Mouse (Mus musculus) stomach, embryonic 16.5 days (tissue): ENCODE measurements around the gene Zfp644. TPM values are rescaled to one million over a fixed set of nuclear protein-coding genes. Genes with fewer than 3 reads are reported as not detected.

Experiments used
- ATAC-seq: fragments of 200-750 bp; cut with Nextera tagmentation; 2 replicates; pipeline ENCODE4 v1.8.0; 2017; ENCODE audit warnings: moderate number of reproducible peaks, moderate TSS enrichment; ENCODE audit not compliant: insufficient read depth, low FRiP score
- H3K27ac ChIP-seq: fragments of 300-500 bp; sonication (generic); 2 replicates; pipeline ENCODE4 v1.5.1; 2014; ENCODE audit warnings: low read length
- H3K27me3 ChIP-seq: fragments of 300-500 bp; sonication (generic); 2 replicates; pipeline ENCODE4 v1.6.1; 2014; ENCODE audit warnings: low read length, control low read depth, mixed read lengths; ENCODE audit not compliant: control insufficient read depth, insufficient read depth
- H3K36me3 ChIP-seq: fragments of 300-500 bp; sonication (generic); 2 replicates; pipeline ENCODE4 v1.6.1; 2014; ENCODE audit warnings: low read length; ENCODE audit not compliant: control insufficient read depth, insufficient read depth
- H3K4me1 ChIP-seq: fragments of 300-500 bp; sonication (generic); 2 replicates; pipeline ENCODE4 v1.6.1; 2014; ENCODE audit warnings: low read length, control low read depth, mixed read lengths; ENCODE audit not compliant: control insufficient read depth, insufficient read depth
- H3K4me2 ChIP-seq: fragments of 300-500 bp; sonication (generic); 2 replicates; pipeline ENCODE4 v1.6.1; 2014; ENCODE audit warnings: low read depth, low read length, mixed read lengths
- H3K4me3 ChIP-seq: fragments of 300-500 bp; sonication (generic); replicated peaks from 2 replicates; pipeline ENCODE4 v1.5.1; 2014; ENCODE audit warnings: mild to moderate bottlenecking, low read length
- H3K9ac ChIP-seq: fragments of 300-500 bp; sonication (generic); 2 replicates; pipeline ENCODE4 v1.6.1; 2014; ENCODE audit warnings: low read length
- H3K9me3 ChIP-seq: fragments of 300-500 bp; sonication (generic); replicated peaks from 2 replicates; pipeline ENCODE4 v1.6.1; 2016; ENCODE audit warnings: low read length, control low read depth; ENCODE audit not compliant: control insufficient read depth
- WGBS: fragments of 180-500 bp; shearing (Covaris S2); extraction: QIAGEN DNeasy Blood & Tissue Kit; methylation state at CpG from one replicate; pipeline ENCODE4 v1.1.7; 2014; 5-methylcytosine and 5-hydroxymethylcytosine counted together
- polyA plus RNA-seq: library from polyadenylated mRNA; unstranded; fragments of >200 nt; fragmentation: Nextera tagmentation; extraction: Ambion mirVana; gene quantifications from 2 replicates; pipeline ENCODE4 v1.2.1, GENCODE M21; 2015

The Zfp644 gene
- polyA plus RNA-seq, 1 experiment from 2014 or later: 47.0 TPM

- H3K9ac ChIP-seq: no peak overlapping the region
- no peak for ATAC-seq
- H3K36me3 ChIP-seq: no peaks in the 10 kb centered on the region
- no peaks in the 10 kb centered on the region for H3K4me1 ChIP-seq
- H3K27me3 ChIP-seq: no peaks in the 10 kb centered on the region
- no peak overlapping the region for H3K27ac ChIP-seq
- no peaks in the 10 kb centered on the region for H3K9me3 ChIP-seq
- no peak overlapping the region for H3K4me2 ChIP-seq
- no peak overlapping the region for H3K4me3 ChIP-seq
These were observed 47.6 kb downstream of the Zfp644 start for GRCm38 (mm10) chr5:106649441-106649840.

DNA sequence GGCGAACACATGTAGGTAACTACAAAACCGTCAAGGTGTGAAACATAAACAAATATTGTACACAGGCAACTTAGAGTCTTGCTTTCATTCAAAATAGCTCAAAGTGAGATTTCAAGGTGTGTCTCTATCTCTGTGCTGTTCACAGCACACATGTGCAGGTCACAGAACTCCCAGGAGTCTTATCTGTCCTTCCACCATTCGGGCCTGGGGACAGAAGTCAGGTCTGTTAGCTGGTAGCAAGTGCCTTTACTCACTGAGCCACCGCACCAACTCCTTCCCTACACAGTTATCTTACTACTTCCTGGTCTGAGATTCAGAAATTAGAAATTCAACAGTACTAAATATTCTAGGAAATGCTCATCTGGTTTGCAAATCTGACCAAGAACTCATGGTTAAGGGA, 53.7 kb downstream of the Zfp644 start:
- H3K4me1 ChIP-seq: no peaks in the 10 kb centered on the region
- no peak overlapping the region for H3K27ac ChIP-seq
- no peak for ATAC-seq
- H3K4me2 ChIP-seq: no peak overlapping the region
- WGBS: 83% methylated on average over 4 of the region's 4 CpGs
- no peaks in the 10 kb centered on the region for H3K9me3 ChIP-seq
- no peaks in the 10 kb centered on the region for H3K36me3 ChIP-seq
- no peaks in the 10 kb centered on the region for H3K27me3 ChIP-seq
- no peak overlapping the region for H3K4me3 ChIP-seq
- no peak overlapping the region for H3K9ac ChIP-seq

DNA sequence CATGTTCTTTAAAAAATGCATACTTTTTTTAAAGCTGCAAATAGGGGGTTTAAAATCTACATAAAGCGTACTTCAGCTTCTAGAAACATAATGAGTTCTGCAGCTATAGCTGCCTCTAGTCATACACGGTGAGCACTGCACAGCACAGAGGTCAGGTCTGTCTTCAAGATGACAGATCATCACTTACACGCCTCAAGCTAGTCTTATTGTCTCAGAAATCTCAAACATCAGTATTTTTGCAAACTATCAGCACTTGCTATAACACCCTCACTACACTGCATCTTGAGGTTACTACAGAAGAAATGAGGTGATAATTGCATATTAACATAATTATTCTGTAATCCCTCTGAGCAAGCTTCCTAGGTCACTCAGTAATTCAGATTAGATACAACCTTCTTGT, 55.2 kb downstream of the Zfp644 start:
- WGBS: 71% methylated on average over 3 of the region's 3 CpGs

DNA sequence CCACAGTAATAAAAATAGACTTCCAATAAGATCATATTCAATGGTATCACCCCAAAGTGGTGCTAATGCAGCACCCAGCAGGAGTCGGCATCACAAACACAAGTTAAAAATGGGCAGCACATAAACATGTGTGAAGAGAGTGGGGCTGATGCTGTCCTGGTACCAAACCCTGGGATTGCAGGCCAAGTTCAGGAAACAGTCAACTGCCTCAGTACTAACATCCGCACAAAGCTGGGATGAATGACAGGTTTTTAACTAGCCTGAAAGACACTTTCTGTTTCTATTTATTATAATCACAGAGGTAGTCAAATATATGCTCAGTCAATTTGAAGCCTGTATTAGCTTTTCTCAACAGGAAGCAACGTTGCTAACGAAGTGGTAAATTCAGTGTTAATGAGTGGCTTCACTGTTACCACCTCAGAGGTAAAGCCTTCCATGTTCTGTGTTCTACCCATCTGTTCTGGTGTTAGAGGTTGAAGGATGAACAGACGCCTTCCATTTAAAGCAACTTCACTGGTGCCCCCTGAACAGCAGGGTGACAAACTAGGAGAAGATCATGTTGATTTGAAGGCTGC, 56.8 kb downstream of the Zfp644 start:
- Histone ChIP-seq H3K36me3 (peaks cover 27% of the 10 kb centered on the region), H3K9me3 (no peaks in the 10 kb centered on the region), H3K27ac (no peak overlapping the region), H3K4me2 (no peak overlapping the region), H3K4me3 (no peak overlapping the region), H3K4me1 (no peaks in the 10 kb centered on the region), H3K9ac (no peak overlapping the region), H3K27me3 (no peaks in the 10 kb centered on the region)
- 75% methylated on average over 5 of the region's 5 CpGs for WGBS
- no peak for ATAC-seq

More for the DNA sequence above, 55.2 kb downstream of the Zfp644 start:
- Histone ChIP-seq H3K27ac (no peak overlapping the region), H3K9ac (no peak overlapping the region), H3K9me3 (no peaks in the 10 kb centered on the region), H3K36me3 (peaks cover 13% of the 10 kb centered on the region), H3K4me2 (no peak overlapping the region), H3K27me3 (no peaks in the 10 kb centered on the region), H3K4me3 (no peak overlapping the region), H3K4me1 (no peaks in the 10 kb centered on the region)
- no peak for ATAC-seq

DNA sequence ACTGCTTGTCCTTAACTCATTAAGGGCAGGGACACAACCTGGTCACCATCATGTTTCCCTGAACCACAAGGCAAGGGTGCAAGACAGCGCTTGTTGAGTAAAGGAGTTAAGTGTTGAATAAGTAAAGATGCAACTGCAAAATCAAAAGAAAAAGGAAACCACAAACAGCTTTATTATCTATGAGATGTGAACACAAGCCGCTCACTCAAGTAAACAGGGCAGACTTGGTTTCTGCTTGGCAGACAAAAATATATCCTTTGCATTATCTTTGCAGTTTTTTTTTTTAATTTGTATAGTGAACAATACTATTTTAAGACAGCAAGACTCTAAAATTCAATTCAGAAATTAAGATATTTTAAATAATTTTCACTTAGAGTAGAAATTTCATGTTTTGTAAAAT, 57.5 kb downstream of the Zfp644 start:
- Histone ChIP-seq H3K27ac (no peak overlapping the region), H3K4me2 (no peak overlapping the region), H3K36me3 (peaks cover 32% of the 10 kb centered on the region), H3K9ac (no peak overlapping the region), H3K27me3 (no peaks in the 10 kb centered on the region), H3K9me3 (no peaks in the 10 kb centered on the region), H3K4me3 (no peak overlapping the region), H3K4me1 (no peaks in the 10 kb centered on the region)
- no peak for ATAC-seq
- WGBS: 86% methylated on average over 2 of the region's 2 CpGs

DNA sequence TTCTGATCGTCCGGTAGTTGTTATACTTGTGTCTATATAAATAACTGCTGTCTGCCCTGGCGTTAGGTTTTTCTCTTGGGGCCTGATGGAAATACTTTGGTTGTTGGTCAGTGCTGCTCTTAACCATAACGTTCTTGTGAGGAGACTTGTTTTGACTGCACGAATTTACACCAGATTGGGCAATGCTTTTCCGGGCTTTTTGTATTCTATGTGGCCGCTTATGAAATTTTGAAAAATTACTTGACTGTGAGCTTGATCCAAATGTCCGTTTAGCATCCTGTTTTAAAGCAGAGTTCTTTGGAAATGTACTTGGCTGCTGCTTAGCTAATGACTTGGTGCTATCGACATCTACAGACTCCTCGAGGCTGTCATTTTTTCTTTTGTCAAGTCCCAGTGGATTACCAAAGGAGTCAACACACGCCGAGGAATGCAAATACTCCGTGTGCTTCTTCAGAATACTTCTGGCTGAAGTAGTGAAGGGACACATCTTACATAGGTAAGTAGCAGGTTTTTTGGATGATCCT, 60.6 kb downstream of the Zfp644 start:
- H3K36me3 ChIP-seq: peaks cover 32% of the 10 kb centered on the region
- H3K4me2 ChIP-seq: no peak overlapping the region
- no peak overlapping the region for H3K9ac ChIP-seq
- no peaks in the 10 kb centered on the region for H3K9me3 ChIP-seq
- no peaks in the 10 kb centered on the region for H3K27me3 ChIP-seq
- 87% methylated on average over 13 of the region's 13 CpGs for WGBS
- H3K4me1 ChIP-seq: no peaks in the 10 kb centered on the region
- no peak overlapping the region for H3K4me3 ChIP-seq
- H3K27ac ChIP-seq: no peak overlapping the region
- ATAC-seq: no peak

DNA sequence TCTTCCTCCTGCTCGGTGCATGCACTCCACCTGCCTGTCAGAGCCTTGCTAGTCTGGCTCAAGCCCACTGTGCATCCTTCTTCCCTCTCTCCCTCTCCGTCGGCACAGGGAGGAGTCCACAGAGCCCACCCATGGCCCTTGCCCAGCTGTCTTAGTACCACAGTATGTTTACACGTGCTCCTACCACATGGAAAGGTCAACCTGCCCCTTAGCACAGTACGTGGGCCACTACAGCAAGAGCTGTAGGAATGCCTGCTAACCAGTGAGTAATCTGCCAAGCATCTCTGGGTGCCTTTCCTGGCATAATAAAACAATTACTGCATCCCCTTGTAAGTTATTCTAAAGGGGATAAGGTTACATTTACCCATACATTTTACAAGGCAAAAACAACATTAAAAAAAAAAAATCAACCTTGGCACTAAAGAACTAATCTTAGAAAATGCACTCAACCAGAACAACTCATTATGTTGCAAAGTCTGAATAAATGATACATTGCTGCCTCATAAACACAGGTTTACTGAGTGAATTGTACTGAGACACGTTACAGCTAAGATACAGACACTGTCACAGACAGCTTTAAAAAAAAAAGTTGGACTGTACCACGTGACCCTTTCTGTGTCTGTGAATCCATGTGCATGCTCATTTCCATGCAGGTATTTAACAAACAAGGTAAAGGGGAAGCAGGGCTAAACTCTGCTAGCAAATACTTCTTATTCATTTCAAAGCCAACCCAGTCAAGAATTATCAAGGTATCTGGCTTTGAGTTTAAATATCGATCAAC, 68.5 kb downstream of the Zfp644 start:
- H3K4me1 ChIP-seq: no peaks in the 10 kb centered on the region
- no peak for ATAC-seq
- H3K36me3 ChIP-seq: 0 out of 2 replicates have a peak, but pooled peaks cover 6% of the 10 kb centered on the region
- H3K4me2 ChIP-seq: no peak overlapping the region
- H3K9ac ChIP-seq: no peak overlapping the region
- H3K27me3 ChIP-seq: no peaks in the 10 kb centered on the region
- WGBS: 73% methylated on average over 8 of the region's 8 CpGs
- no peak overlapping the region for H3K27ac ChIP-seq
- H3K9me3 ChIP-seq: no peaks in the 10 kb centered on the region
- H3K4me3 ChIP-seq: no peak overlapping the region

DNA sequence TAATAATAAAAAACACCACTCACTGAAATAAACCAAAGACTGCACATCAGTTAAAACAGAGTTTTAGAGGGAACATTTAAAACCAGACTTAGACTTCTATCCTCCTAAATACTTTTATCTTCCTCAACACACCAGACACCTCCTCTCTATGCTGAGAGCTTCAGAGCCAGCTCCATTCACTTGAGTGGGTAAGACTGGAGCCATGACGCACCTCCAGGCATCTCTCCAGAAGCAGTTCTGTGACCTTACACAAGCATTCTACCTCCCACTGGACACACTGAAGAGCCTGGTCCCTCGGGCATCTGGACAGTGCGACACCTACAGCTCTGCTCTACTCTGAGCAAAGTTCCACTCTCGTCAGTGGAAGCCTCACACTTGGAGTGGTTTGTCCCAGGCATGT, 73.8 kb downstream of the Zfp644 start:
- Histone ChIP-seq H3K9ac (no peak overlapping the region), H3K9me3 (no peaks in the 10 kb centered on the region), H3K4me3 (no peak overlapping the region), H3K27me3 (no peaks in the 10 kb centered on the region), H3K36me3 (0 out of 2 replicates have a peak, but pooled peaks cover 9% of the 10 kb centered on the region), H3K27ac (no peak overlapping the region), H3K4me2 (no peak overlapping the region), H3K4me1 (no peaks in the 10 kb centered on the region)
- no peak for ATAC-seq
- WGBS: 95% methylated on average over 4 of the region's 4 CpGs

- Histone ChIP-seq H3K4me2 (no peak overlapping the region), H3K9ac (no peak overlapping the region), H3K9me3 (no peaks in the 10 kb centered on the region), H3K27ac (no peak overlapping the region), H3K36me3 (0 out of 2 replicates have a peak, but pooled peaks cover 9% of the 10 kb centered on the region), H3K4me3 (no peak overlapping the region), H3K4me1 (no peaks in the 10 kb centered on the region), H3K27me3 (no peaks in the 10 kb centered on the region)
- 91% methylated on average over 5 of the region's 5 CpGs for WGBS
- no peak for ATAC-seq
These were observed 74.9 kb downstream of the Zfp644 start for GRCm38 (mm10) chr5:106622193-106622592.
